Mouse (Mus musculus): ENCODE results near the gene Rrnad1. TPM values are rescaled to one million over a fixed set of nuclear protein-coding genes. Genes with fewer than 3 reads are reported as not detected.

The Rrnad1 gene
- total and polyA plus RNA-seq, 3 experiments = 14.9 to 38.2 (median 19.2) TPM

- DNase-seq (ENCODE audit: low spot score) = no peak
- TF ChIP-seq GATA1 (IDR thresholded peaks at IDR 0.05; ENCODE audit: borderline replicate concordance, low read length) (no peak), CTCF (IDR thresholded peaks at IDR 0.05; ENCODE audit: low read depth, low read length) (no peak), TAL1 (conservative IDR thresholded peaks at IDR 0.05; ENCODE audit: low read depth, low read length) (no peak), POLR2AphosphoS5 (IDR thresholded peaks at IDR 0.05; ENCODE audit: insufficient replicate concordance, low read depth, low read length) (no peak), GATA2 (IDR thresholded peaks at IDR 0.05; ENCODE audit: borderline replicate concordance, low read depth, low read length) (no peak)
- ATAC-seq (ENCODE audit: extremely low read depth, insufficient number of reproducible peaks, low FRiP score, poor library complexity, severe bottlenecking) = no peak
- Histone ChIP-seq H3K4me3 (ENCODE audit: low read depth, low read length) (no peak overlapping the region), H3K4me1 (ENCODE audit: insufficient read depth, low read depth, low read length) (peaks cover 14% of the 10 kb centered on the region), H3K27me3 (ENCODE audit: insufficient read depth, low read length) (peaks cover 84% of the 10 kb centered on the region), H3K36me3 (replicated peaks) (no peaks in the 10 kb centered on the region), H3K9me3 (replicated peaks) (no peaks in the 10 kb centered on the region)
These were observed 21.4 kb upstream of the Rrnad1 start for GRCm38 (mm10) chr3:87951946-87952345.

- H3K36me3 ChIP-seq (replicated peaks) = peaks cover 9% of the 10 kb centered on the region
- DNase-seq (ENCODE audit: low spot score) (no peak), ATAC-seq (ENCODE audit: extremely low read depth, insufficient number of reproducible peaks, low FRiP score, poor library complexity, severe bottlenecking) (no peak)
- TF ChIP-seq TAL1 (conservative IDR thresholded peaks at IDR 0.05; ENCODE audit: low read depth, low read length) (no peak), GATA1 (IDR thresholded peaks at IDR 0.05; ENCODE audit: borderline replicate concordance, low read length) (no peak), CTCF (IDR thresholded peaks at IDR 0.05; ENCODE audit: low read depth, low read length) (no peak), POLR2AphosphoS5 (IDR thresholded peaks at IDR 0.05; ENCODE audit: insufficient replicate concordance, low read depth, low read length) (no peak), GATA2 (IDR thresholded peaks at IDR 0.05; ENCODE audit: borderline replicate concordance, low read depth, low read length) (no peak)
- H3K4me3 ChIP-seq (ENCODE audit: low read depth, low read length) = no peak overlapping the region
- H3K27me3 ChIP-seq (ENCODE audit: insufficient read depth, low read length) = peaks cover 74% of the 10 kb centered on the region
- no peaks in the 10 kb centered on the region for H3K9me3 ChIP-seq (replicated peaks)
- H3K4me1 ChIP-seq (ENCODE audit: insufficient read depth, low read depth, low read length) = peaks cover 25% of the 10 kb centered on the region
These were observed 19.5 kb upstream of the Rrnad1 start for GRCm38 (mm10) chr3:87949955-87950515.

GRCm38 (mm10) chr3:87949266-87949954 lies 18.9 kb upstream of the Rrnad1 start:
- Histone ChIP-seq H3K9me3 (replicated peaks) (no peaks in the 10 kb centered on the region), H3K4me3 (ENCODE audit: low read depth, low read length) (no peak overlapping the region), H3K4me1 (ENCODE audit: insufficient read depth, low read depth, low read length) (peaks cover 25% of the 10 kb centered on the region), H3K36me3 (replicated peaks) (peaks cover 15% of the 10 kb centered on the region), H3K27me3 (ENCODE audit: insufficient read depth, low read length) (peaks cover 69% of the 10 kb centered on the region)
- DNase-seq (ENCODE audit: low spot score) (no peak), ATAC-seq (ENCODE audit: extremely low read depth, insufficient number of reproducible peaks, low FRiP score, poor library complexity, severe bottlenecking) (no peak)
- TF ChIP-seq TAL1 (conservative IDR thresholded peaks at IDR 0.05; ENCODE audit: low read depth, low read length) = no peak
- no peak for TF ChIP-seq CTCF (IDR thresholded peaks at IDR 0.05; ENCODE audit: low read depth, low read length)
- TF ChIP-seq POLR2AphosphoS5 (IDR thresholded peaks at IDR 0.05; ENCODE audit: insufficient replicate concordance, low read depth, low read length) = no peak

GRCm38 (mm10) chr3:87948378-87949265 lies 18.1 kb upstream of the Rrnad1 start, which contains the start of gene Crabp2:
Gene Crabp2, plus strand, starts transcription at chr3:87948666.
- no peak for ATAC-seq (ENCODE audit: extremely low read depth, insufficient number of reproducible peaks, low FRiP score, poor library complexity, severe bottlenecking)
- TF ChIP-seq POLR2AphosphoS5 (IDR thresholded peaks at IDR 0.05; ENCODE audit: insufficient replicate concordance, low read depth, low read length) (no peak), GATA1 (IDR thresholded peaks at IDR 0.05; ENCODE audit: borderline replicate concordance, low read length) (no peak), GATA2 (IDR thresholded peaks at IDR 0.05; ENCODE audit: borderline replicate concordance, low read depth, low read length) (no peak), TAL1 (conservative IDR thresholded peaks at IDR 0.05; ENCODE audit: low read depth, low read length) (no peak), CTCF (IDR thresholded peaks at IDR 0.05; ENCODE audit: low read depth, low read length) (no peak)

GRCm38 (mm10) chr3:87947811-87948199 lies 17.3 kb upstream of the Rrnad1 start:
- no peak for DNase-seq (ENCODE audit: low spot score)
- ATAC-seq (ENCODE audit: extremely low read depth, insufficient number of reproducible peaks, low FRiP score, poor library complexity, severe bottlenecking) = no peak
- Histone ChIP-seq H3K4me3 (ENCODE audit: low read depth, low read length) (no peak overlapping the region), H3K27me3 (ENCODE audit: insufficient read depth, low read length) (peaks cover 54% of the 10 kb centered on the region), H3K4me1 (ENCODE audit: insufficient read depth, low read depth, low read length) (peaks cover 25% of the 10 kb centered on the region), H3K36me3 (replicated peaks) (peaks cover 31% of the 10 kb centered on the region), H3K9me3 (replicated peaks) (no peaks in the 10 kb centered on the region)
- TF ChIP-seq GATA1 (IDR thresholded peaks at IDR 0.05; ENCODE audit: borderline replicate concordance, low read length) = no peak
- no peak for TF ChIP-seq CTCF (IDR thresholded peaks at IDR 0.05; ENCODE audit: low read depth, low read length)
- TF ChIP-seq TAL1 (conservative IDR thresholded peaks at IDR 0.05; ENCODE audit: low read depth, low read length) = no peak
- TF ChIP-seq GATA2 (IDR thresholded peaks at IDR 0.05; ENCODE audit: borderline replicate concordance, low read depth, low read length) = no peak
- TF ChIP-seq POLR2AphosphoS5 (IDR thresholded peaks at IDR 0.05; ENCODE audit: insufficient replicate concordance, low read depth, low read length) = no peak

More at GRCm38 (mm10) chr3:87948378-87949265, 18.1 kb upstream of the Rrnad1 start, which contains the start of gene Crabp2:
- H3K36me3 ChIP-seq (replicated peaks) = peaks cover 23% of the 10 kb centered on the region
- no peak for DNase-seq (ENCODE audit: low spot score)
- peaks cover 25% of the 10 kb centered on the region for H3K4me1 ChIP-seq (ENCODE audit: insufficient read depth, low read depth, low read length)
- no peak within 1 kb of the TSS for H3K4me3 ChIP-seq (ENCODE audit: low read depth, low read length)
- peaks cover 62% of the 10 kb centered on the region for H3K27me3 ChIP-seq (ENCODE audit: insufficient read depth, low read length)
- H3K9me3 ChIP-seq (replicated peaks) = no peaks in the 10 kb centered on the region

Data from G1E (cell line).